Mouse (Mus musculus) neural tube, embryonic 13.5 days (tissue): ENCODE results near the gene Rsu1. TPM values are rescaled to one million over a fixed set of nuclear protein-coding genes. Genes with fewer than 3 reads are reported as not detected.
A peak's percentile ranks its signal among the peaks of the same experiment; 100 is the strongest.

Experiments used
- ATAC-seq: fragments of 200-750 bp; cut with Nextera tagmentation; 2 replicates; pipeline ENCODE4 v1.8.0; 2017; ENCODE audit warnings: low read depth, mild to moderate bottlenecking, moderate TSS enrichment, moderate library complexity
- H3K27ac ChIP-seq: fragments of 300-500 bp; sonication (generic); replicated peaks from 2 replicates; pipeline ENCODE4 v1.5.1; 2015; ENCODE audit warnings: moderate library complexity, mild to moderate bottlenecking, inconsistent platforms
- H3K27me3 ChIP-seq: fragments of 300-500 bp; sonication (generic); 2 replicates; pipeline ENCODE4 v1.6.1; 2015; ENCODE audit warnings: mild to moderate bottlenecking, inconsistent platforms
- H3K36me3 ChIP-seq: fragments of 300-500 bp; sonication (generic); 2 replicates; pipeline ENCODE4 v1.6.1; 2015; ENCODE audit warnings: mild to moderate bottlenecking, inconsistent platforms
- H3K4me1 ChIP-seq: fragments of 300-500 bp; sonication (generic); replicated peaks from 2 replicates; pipeline ENCODE4 v1.6.1; 2015; ENCODE audit warnings: inconsistent platforms
- H3K4me2 ChIP-seq: fragments of 300-500 bp; sonication (generic); 2 replicates; pipeline ENCODE4 v1.6.1; 2015; ENCODE audit warnings: inconsistent platforms, mild to moderate bottlenecking, moderate library complexity
- H3K4me3 ChIP-seq: fragments of 300-500 bp; sonication (generic); 2 replicates; pipeline ENCODE4 v1.5.1; 2015; ENCODE audit warnings: mild to moderate bottlenecking, inconsistent platforms
- H3K9ac ChIP-seq: fragments of 300-500 bp; sonication (generic); 2 replicates; pipeline ENCODE4 v1.6.1; 2015; ENCODE audit warnings: moderate library complexity, mild to moderate bottlenecking, inconsistent platforms
- H3K9me3 ChIP-seq: fragments of 300-500 bp; sonication (generic); 2 replicates; pipeline ENCODE4 v1.6.1; 2016; ENCODE audit warnings: inconsistent platforms
- WGBS: fragments of 180-500 bp; shearing (Covaris S2); methylation state at CpG from one replicate; pipeline ENCODE4 v1.1.7; 2015; 5-methylcytosine and 5-hydroxymethylcytosine counted together
- polyA plus RNA-seq: library from polyadenylated mRNA; unstranded; fragments of >200 nt; fragmentation: Nextera tagmentation; extraction: Ambion mirVana; gene quantifications from 2 replicates; pipeline ENCODE4 v1.2.1, GENCODE M21; 2015

The Rsu1 gene
- polyA plus RNA-seq, result 68.4 and 75.0 TPM in 2 replicates

DNA sequence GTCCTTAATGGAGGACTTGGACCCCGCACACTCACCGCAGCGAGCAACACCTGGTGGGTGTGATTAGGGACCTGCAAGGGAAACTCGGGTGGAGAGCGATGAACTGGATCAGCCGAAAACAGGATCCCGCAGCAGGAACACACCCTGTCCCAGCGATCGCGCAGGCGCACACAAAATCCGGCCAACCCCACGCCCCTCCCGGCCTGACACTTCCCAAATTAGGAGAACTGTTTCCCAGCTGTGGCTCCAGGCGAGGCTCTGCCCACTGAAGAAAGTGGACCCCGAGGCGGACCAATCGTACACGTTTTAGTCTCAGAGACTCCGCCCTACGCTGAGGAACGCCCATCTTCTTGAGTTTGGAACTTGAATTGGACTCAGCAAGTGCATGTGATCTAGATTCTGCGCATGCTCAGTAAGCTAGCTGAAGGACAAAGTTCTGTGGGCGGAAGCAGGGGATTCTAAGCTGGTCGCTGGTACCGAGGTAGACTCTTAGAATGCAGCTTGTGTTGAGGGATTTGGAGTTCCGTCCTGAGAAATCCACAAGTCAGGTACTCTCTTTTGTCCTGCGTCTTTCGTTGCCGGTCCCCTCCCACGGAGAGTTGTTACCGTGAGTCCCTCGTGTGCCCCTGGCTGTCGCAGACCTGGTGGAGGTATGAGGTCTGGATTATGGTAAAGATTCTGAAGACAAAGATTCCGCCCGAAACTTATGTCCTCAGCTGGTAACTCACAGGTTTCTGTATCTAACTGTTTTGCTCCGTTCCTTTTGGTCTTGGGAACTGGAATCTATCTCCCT, at the start of gene Rsu1:
Rsu1 (minus strand) TSS at position 251 of the 793 bp plus-strand sequence.
- Histone ChIP-seq H3K27ac (0 out of 2 replicates have a peak within 1 kb of the TSS, but pooled peaks have one; percentile 39), H3K36me3 (no peaks in the 10 kb centered on the region), H3K9me3 (no peaks in the 10 kb centered on the region), H3K4me1 (peaks cover 12% of the 10 kb centered on the region), H3K4me3 (peak within 1 kb of the TSS; percentile 58), H3K27me3 (no peaks in the 10 kb centered on the region), H3K9ac (peak within 1 kb of the TSS; percentile 77), H3K4me2 (peak within 1 kb of the TSS; percentile 77)
- ATAC-seq, result peak; percentile 100
- WGBS, result under 1% methylated on average over 37 of the region's 37 CpGs

DNA sequence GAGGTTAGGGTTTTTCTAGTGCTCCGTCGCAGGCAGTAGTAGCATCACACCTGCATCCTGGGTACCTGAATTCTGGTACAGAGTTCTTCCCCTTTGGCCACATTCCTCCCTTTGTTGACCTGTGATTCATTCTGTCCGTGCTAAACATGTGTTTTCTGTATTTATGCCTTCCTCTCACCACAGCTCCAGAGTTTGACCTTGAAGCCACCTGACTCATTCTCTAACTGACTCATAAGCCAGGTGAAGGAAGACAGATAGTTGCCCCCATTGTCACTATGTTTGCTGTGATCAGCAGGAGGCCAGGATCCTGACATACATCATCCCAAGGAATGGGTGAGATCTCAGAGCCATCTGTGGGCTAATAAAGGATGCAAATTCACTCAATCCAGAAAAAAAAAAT, 32.2 kb upstream of the Rsu1 start:
- Histone ChIP-seq H3K27me3 (no peaks in the 10 kb centered on the region), H3K4me3 (no peak overlapping the region), H3K9ac (no peak overlapping the region), H3K4me1 (no peaks in the 10 kb centered on the region), H3K4me2 (no peak overlapping the region), H3K36me3 (no peaks in the 10 kb centered on the region), H3K9me3 (0 out of 2 replicates have a peak, but pooled peaks cover 3% of the 10 kb centered on the region), H3K27ac (no peak overlapping the region)
- WGBS, result 89% methylated on average over 3 of the region's 3 CpGs
- no peak for ATAC-seq

DNA sequence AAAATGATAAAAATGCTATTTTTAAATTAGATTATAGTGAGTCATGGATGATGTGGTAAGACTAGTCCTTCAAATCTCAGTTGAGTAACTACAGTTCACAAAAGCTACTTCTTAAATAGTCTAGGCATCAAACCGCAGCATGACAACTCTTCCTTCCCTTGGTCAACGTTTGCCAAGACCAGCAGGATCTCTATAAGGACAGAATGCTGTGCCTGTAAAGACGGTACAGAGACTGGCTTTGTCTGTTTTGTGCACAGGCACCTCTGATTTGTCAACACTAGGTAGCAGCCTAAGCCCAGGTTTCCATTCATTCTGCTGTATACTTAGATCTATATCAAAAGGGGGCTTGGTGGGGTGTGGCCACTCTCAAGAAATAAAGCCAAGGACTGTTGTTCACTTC, 27.8 kb upstream of the Rsu1 start:
- Histone ChIP-seq H3K9ac (no peak overlapping the region), H3K4me1 (no peaks in the 10 kb centered on the region), H3K27ac (no peak overlapping the region), H3K4me3 (no peak overlapping the region), H3K4me2 (no peak overlapping the region), H3K27me3 (no peaks in the 10 kb centered on the region), H3K36me3 (no peaks in the 10 kb centered on the region), H3K9me3 (no peaks in the 10 kb centered on the region)
- ATAC-seq, result peak; percentile 86
- WGBS, result 37% methylated on average over 3 of the region's 3 CpGs

DNA sequence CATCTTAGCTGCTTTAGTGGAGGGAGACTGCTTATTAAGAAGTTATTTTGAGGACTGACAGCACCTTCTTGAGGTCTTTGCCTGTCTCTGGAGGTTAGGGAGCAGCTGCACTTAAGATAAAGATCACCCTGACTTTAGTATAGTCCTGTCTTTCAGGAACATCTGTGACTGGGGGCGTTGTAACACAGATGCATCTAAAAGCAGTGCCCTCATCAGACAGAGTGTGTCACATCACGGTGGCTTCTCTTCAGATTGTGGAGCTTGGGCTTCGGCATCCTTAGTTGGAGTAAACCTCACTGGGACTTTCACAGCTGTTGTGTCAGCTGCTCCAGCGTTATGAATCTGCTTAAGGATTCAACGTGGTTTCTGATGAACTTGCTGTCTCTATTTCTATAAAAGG, 26.5 kb upstream of the Rsu1 start:
- no peak overlapping the region for H3K27ac ChIP-seq
- no peak overlapping the region for H3K4me3 ChIP-seq
- no peak overlapping the region for H3K9ac ChIP-seq
- no peaks in the 10 kb centered on the region for H3K4me1 ChIP-seq
- H3K9me3 ChIP-seq, result no peaks in the 10 kb centered on the region
- whole genome bisulfite sequencing, result 48% methylated on average over 5 of the region's 5 CpGs
- H3K36me3 ChIP-seq, result no peaks in the 10 kb centered on the region
- no peaks in the 10 kb centered on the region for H3K27me3 ChIP-seq
- no peak for ATAC-seq
- no peak overlapping the region for H3K4me2 ChIP-seq

DNA sequence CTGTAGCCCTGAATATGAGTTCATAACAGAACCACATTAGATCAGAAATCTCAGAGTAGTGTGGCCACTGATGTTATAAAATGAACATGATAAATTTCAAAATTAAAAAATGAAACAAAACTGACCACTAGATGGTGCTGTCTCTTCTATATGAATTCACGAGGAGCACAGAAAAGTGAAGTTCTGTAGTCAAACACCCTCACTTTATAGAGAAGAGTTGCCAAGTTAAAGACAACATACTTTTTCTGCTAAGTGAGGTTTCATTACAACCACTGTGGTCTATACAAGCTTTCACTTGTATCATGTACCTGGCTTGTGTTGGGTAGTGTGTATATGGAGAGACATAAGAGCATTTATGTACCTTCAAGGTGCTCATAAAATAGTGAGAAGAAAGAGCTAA, 19.4 kb upstream of the Rsu1 start:
- WGBS, result 5% methylated on average over 1 of the region's 1 CpGs
- Histone ChIP-seq H3K4me3 (no peak overlapping the region), H3K27me3 (no peaks in the 10 kb centered on the region), H3K9ac (no peak overlapping the region), H3K4me2 (no peak overlapping the region), H3K9me3 (no peaks in the 10 kb centered on the region), H3K27ac (no peak overlapping the region), H3K4me1 (no peaks in the 10 kb centered on the region), H3K36me3 (no peaks in the 10 kb centered on the region)
- no peak for ATAC-seq

DNA sequence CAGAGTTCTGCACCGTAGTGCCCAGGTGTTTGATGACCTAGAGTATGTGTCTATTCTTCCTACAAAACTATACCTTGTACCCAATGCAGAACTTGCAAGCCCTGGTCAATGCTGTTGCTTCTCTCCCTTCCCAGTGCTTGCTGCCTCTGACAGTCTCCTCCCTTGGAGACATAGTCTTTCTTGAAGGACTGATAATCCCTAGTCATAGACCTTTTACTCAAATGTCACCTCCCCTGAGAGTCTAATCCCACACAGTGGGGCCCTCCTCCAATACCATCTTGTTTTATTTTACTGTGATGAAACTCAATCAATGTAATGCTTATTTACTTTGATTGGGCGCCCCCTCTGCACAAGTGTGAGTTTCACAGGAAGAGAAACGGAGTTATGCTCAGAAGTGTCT, 18.9 kb upstream of the Rsu1 start:
- H3K4me3 ChIP-seq, result no peak overlapping the region
- WGBS, result 78% methylated on average over 3 of the region's 3 CpGs
- H3K27me3 ChIP-seq, result no peaks in the 10 kb centered on the region
- H3K27ac ChIP-seq, result no peak overlapping the region
- H3K4me1 ChIP-seq, result no peaks in the 10 kb centered on the region
- no peak overlapping the region for H3K4me2 ChIP-seq
- no peak for ATAC-seq
- no peaks in the 10 kb centered on the region for H3K36me3 ChIP-seq
- H3K9ac ChIP-seq, result no peak overlapping the region
- no peaks in the 10 kb centered on the region for H3K9me3 ChIP-seq

DNA sequence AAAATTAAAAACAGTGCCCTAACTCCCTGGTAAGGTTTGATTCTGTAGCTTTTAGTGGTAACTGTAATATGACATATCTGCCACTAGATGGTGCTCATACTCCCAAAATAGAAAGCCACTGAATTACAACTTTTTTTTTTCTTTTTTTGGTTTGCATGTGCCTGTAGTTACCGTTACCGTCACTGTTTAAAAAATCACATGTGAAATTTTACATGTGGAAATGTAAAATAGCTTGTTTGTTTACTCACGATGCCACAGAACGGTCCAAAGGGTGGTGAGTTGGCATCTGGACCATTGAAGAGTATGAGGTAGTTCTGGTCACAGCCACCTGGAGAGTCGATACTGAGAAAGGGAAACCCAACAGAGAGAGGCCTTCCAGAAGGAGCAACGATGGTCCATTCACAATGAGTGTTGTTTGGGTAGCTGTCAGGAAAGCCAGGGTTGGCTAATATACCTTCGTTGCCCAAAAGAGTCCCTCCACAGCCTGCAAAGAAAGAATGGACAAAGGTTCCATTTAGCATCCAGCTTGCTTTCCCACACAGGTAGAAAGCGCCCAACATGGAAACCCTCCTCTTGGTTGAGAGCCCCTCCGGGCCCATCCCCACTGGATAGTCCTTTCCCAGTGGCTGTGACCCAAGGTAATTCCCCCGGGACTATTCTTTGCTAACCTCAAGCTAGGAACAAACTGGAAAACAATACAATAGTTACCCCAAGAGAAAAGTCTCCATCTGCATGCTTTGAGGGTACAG, 7.1 kb upstream of the Rsu1 start:
- H3K4me2 ChIP-seq, result no peak overlapping the region
- no peak overlapping the region for H3K9ac ChIP-seq
- H3K27ac ChIP-seq, result no peak overlapping the region
- no peaks in the 10 kb centered on the region for H3K27me3 ChIP-seq
- H3K9me3 ChIP-seq, result no peaks in the 10 kb centered on the region
- no peaks in the 10 kb centered on the region for H3K4me1 ChIP-seq
- H3K36me3 ChIP-seq, result no peaks in the 10 kb centered on the region
- H3K4me3 ChIP-seq, result no peak overlapping the region
- no peak for ATAC-seq
- WGBS, result 61% methylated on average over 10 of the region's 10 CpGs

DNA sequence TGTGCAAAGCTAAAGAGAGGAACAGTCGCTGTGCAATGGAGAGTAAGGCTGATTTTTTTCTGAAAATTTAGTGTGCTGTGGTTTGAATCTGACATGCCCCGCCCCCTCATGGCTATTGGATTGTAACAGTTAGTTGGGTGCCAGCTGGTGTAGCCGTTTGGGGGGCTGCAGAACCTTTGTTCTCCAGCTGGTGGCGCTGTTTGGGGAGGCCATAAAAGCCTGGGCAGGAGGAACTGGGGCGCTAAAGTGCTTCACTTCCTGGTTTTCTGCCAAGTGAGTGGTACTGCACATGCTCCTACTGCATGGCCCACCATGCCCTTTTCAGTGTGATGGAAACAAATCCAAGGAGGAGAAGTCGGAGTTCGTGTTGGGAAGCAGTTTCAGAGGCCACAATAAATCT, 4.7 kb upstream of the Rsu1 start:
- no peaks in the 10 kb centered on the region for H3K9me3 ChIP-seq
- H3K4me1 ChIP-seq, result peaks cover 3% of the 10 kb centered on the region; the same call in 1 of the 2 replicates
- H3K4me3 ChIP-seq, result no peak overlapping the region
- 60% methylated on average over 7 of the region's 7 CpGs for WGBS
- no peaks in the 10 kb centered on the region for H3K36me3 ChIP-seq
- H3K4me2 ChIP-seq, result no peak overlapping the region
- no peak overlapping the region for H3K9ac ChIP-seq
- H3K27me3 ChIP-seq, result no peaks in the 10 kb centered on the region
- H3K27ac ChIP-seq, result no peak overlapping the region
- ATAC-seq, result no peak

DNA sequence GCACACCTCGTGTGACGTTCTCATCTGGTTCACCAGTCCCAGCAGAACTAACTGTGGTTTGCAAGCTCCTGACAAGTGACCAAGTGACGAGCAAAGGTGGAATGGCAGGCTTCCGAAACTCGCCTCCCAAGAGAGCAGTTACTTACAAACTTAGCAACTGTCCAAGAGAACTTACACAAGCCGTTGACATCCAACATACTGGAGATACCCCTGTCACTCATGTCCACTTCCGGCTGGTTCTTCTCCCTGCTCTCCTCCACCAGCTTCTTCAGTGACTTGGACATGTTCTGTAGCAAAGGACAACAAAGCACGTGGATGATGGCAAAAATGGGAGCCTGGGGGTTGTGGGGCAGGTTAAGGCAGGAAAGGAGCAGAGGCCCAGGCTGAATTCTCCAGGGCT, 479 bp downstream of the Rsu1 start:
- 0 out of 2 replicates have a peak overlapping the region, but pooled peaks have one; percentile 39 for H3K27ac ChIP-seq

DNA sequence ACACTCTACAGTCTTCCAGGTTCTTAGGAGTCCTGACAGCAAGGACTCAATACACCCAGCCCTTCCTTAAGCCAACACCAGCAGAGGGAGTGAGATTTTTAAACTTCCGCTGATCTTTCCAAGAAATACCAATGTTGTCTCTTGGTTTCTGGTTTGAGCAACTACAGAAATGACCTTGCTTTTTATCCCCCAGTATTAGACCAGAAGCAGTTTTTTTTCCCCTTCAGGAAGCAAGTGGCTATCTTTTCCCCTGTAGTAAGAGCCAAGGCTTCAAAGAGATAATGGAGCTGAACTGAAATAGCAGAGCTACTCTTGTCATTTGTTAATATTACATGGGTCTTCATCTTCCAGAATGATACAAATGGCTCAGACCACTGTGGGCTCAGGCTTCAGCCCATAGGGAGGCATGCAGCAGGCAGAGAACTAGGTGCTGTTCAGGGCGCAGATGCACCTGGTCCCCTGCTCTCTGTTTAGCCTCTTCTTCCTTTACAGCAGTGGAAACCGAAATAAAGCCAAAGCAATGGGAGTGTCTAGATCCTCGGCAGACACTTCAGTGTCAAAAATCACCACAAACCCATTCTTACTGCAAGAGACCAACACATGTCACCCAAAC, 2.4 kb downstream of the Rsu1 start:
- WGBS, result 93% methylated on average over 4 of the region's 4 CpGs

More for the DNA sequence above, 479 bp downstream of the Rsu1 start:
- Histone ChIP-seq H3K9ac (peak overlapping the region; percentile 74), H3K4me3 (peak overlapping the region; percentile 58), H3K4me2 (peak overlapping the region; percentile 77), H3K4me1 (peaks cover 12% of the 10 kb centered on the region), H3K27me3 (no peaks in the 10 kb centered on the region), H3K36me3 (no peaks in the 10 kb centered on the region), H3K9me3 (no peaks in the 10 kb centered on the region)
- WGBS, result 55% methylated on average over 8 of the region's 8 CpGs
- ATAC-seq, result no peak

DNA sequence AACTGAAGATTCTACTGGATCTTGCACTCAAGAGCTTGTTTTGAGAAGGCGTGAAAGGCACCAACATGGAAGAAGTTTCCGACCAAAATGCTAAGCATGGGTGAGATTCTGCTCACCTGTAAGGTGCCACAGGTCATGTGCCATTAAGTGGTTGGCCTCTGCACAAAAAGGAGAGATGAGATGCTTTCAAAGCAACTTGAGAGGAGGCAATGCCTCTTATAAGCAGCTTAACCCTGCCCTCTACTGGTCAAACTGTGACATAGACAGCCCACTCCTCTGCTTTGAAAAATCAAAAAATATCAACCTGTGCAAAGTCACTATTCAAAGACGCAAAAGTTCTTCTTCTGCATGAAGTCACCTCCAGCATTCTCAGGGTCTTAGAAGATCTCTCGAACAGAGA, 6.3 kb downstream of the Rsu1 start:
- H3K4me2 ChIP-seq, result no peak overlapping the region
- no peak overlapping the region for H3K9ac ChIP-seq
- no peak overlapping the region for H3K27ac ChIP-seq
- H3K4me3 ChIP-seq, result no peak overlapping the region
- no peaks in the 10 kb centered on the region for H3K4me1 ChIP-seq
- no peaks in the 10 kb centered on the region for H3K36me3 ChIP-seq
- 46% methylated on average over 4 of the region's 4 CpGs for WGBS
- ATAC-seq, result peak; percentile 40; the same call in 1 of the 2 replicates
- H3K9me3 ChIP-seq, result no peaks in the 10 kb centered on the region
- no peaks in the 10 kb centered on the region for H3K27me3 ChIP-seq

More for the DNA sequence above, 2.4 kb downstream of the Rsu1 start:
- Histone ChIP-seq H3K27me3 (no peaks in the 10 kb centered on the region), H3K9ac (no peak overlapping the region), H3K4me1 (peaks cover 12% of the 10 kb centered on the region), H3K27ac (no peak overlapping the region), H3K4me2 (no peak overlapping the region), H3K4me3 (no peak overlapping the region), H3K9me3 (no peaks in the 10 kb centered on the region), H3K36me3 (no peaks in the 10 kb centered on the region)
- no peak for ATAC-seq

DNA sequence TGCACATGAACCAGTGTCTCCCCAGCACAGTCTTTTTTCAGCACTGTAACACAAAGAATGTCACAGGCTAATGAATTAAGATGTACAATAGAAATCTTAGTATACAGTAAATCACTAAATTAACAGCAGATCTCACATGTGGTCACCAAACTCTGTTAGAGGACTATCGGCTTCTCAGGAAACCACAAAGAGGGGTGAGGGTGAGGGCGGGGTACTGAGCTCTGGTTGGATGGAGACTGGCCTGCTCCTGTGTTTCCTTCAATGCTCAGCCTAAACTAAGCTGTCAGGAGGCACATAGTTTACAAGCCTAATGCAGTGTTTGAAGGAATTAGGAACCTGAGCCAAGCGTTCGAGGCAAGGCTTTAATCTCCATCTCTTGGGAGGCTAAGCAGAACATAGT, 8.1 kb downstream of the Rsu1 start:
- H3K36me3 ChIP-seq, result no peaks in the 10 kb centered on the region
- no peak overlapping the region for H3K4me3 ChIP-seq
- WGBS, result 80% methylated on average over 4 of the region's 4 CpGs
- H3K27me3 ChIP-seq, result no peaks in the 10 kb centered on the region
- no peaks in the 10 kb centered on the region for H3K9me3 ChIP-seq
- H3K9ac ChIP-seq, result no peak overlapping the region
- no peak for ATAC-seq
- H3K4me1 ChIP-seq, result no peaks in the 10 kb centered on the region
- no peak overlapping the region for H3K4me2 ChIP-seq
- no peak overlapping the region for H3K27ac ChIP-seq
